Mouse (Mus musculus) right cerebral cortex, postnatal 36 days (tissue): Measurements from ENCODE around the gene Dhx40.
A peak's percentile ranks its signal among the peaks of the same experiment; 100 is the strongest.

Source experiments
- DNase-seq, 2 experiments: peaks; one replicate each; pipeline ENCODE4 v3.0.0; 2022; ENCODE audit warnings: low spot score in 2 of 2, mixed read lengths in 1 of 2

Dhx40 gene

DNA sequence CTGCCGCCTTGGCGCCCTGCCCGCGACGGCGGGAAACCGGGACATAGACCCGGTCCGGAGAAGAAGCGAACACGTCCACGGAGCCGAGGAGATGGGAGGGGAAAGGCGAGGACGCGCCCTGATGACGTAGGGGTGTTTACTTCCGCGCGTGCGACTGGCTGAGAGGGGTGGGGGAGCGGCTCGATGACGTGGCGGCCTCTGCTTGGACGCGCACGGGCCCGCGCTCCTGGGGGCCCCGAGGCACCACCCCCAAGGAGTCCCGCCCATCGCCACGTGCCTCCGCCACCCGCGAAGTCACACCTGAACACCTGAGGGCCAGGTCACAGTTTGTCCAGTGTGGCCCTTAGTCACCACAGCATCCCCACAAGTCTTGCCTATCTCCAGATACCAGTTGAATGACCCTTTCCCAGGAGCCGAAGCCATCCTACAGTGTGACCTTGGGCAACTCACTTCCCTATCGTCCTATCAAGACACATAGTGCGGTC is at the start of gene Dhx40:
TSS of gene Dhx40 (minus strand) at position 242 of the 485 bp plus-strand sequence.
- DNase-seq: peak; percentile 91 to 93

DNA sequence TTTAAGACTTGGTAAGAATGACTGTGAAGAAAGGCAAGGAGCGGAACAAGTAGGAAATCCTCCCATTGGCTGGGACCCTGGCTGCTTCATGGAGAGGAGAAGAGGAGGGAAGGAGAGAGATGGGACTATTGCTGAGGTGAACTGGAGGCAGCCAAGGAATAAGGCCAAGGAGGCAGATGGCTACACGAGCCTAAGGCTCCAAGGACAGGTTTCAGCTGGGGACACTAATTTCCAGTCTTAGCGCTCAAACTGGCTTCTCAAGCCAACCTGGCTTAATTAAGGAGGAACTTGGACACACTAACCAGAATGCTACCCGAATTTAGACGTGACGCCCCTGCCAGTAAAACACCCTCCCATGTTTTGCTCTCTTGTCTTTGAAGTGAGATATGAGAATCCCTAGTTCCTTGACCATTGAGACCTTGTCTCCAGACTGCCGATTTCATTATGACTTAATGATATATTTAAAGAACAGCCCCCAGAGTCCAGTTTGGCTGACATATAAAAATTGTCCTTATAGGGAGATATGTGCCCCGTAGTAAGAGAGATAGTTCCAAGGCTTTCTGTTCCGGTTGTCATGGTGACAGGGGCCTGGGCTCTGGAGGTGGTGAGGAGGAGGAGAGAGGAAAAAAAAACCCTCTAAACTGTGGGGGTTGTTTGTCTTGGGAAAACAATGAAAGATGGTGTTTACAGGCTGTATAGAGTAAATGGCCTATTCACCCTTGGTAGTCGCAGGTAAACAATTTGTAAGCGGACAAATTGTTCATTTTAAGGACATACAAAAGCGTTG is 48.3 kb upstream of the Dhx40 start:
- DNase-seq: peak in 1 of 2 experiments; percentile 26

DNA sequence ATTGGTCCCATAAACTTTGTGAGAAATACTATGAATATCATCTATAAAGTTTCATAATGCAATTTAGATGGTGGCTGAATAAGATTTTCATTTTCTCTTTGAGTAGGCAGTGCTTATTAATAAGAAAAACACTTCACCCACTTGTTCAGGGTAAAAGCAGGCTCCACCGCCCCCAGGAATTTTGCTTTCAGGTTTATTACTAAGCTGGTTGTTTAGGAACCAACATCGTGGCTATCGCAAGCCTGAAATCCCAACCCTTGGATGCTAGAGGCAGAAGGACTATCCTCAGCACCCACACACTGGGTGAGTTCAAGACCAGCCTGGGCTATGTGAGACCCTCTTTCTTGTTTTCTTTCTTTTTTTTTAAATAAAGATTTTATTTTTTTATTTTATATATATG is 45.5 kb upstream of the Dhx40 start:
- peak in 1 of 2 experiments; percentile 34 for DNase-seq

DNA sequence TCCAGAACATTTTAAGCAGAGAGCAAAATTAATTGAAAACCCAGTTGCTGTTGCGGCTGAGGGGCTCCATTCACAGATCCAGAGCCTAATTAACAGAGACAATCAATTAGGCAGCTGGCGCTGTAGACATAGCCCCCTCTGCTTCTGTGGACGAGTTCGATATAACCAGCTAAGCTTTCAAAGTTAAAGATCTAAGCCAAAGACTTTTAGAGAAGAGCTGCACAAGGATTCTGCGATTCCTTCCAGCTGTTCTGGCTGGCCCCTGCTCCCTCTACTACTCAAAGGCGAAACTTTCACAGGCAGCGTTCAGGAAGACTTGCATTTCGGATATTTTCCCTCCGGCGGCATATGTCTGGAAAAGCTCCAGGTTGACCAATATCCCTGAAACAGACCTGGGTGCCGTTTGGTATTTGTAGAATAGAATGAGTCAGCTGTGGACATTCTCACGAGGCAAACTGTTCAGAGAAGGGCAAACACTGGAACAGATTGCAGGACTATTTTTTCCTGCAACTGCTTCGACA is 45.0 kb upstream of the Dhx40 start:
- DNase-seq: no peak

GRCm38 (mm10) chr11:86851714-86852533 is 44.4 kb upstream of the Dhx40 start:
- DNase-seq: no peak

- DNase-seq: no peak
Measured at GRCm38 (mm10) chr11:86851234-86851671, 43.7 kb upstream of the Dhx40 start.

GRCm38 (mm10) chr11:86843831-86844230 is 36.3 kb upstream of the Dhx40 start:
- no peak for DNase-seq

GRCm38 (mm10) chr11:86841261-86841660 is 33.7 kb upstream of the Dhx40 start:
- no peak for DNase-seq

DNA sequence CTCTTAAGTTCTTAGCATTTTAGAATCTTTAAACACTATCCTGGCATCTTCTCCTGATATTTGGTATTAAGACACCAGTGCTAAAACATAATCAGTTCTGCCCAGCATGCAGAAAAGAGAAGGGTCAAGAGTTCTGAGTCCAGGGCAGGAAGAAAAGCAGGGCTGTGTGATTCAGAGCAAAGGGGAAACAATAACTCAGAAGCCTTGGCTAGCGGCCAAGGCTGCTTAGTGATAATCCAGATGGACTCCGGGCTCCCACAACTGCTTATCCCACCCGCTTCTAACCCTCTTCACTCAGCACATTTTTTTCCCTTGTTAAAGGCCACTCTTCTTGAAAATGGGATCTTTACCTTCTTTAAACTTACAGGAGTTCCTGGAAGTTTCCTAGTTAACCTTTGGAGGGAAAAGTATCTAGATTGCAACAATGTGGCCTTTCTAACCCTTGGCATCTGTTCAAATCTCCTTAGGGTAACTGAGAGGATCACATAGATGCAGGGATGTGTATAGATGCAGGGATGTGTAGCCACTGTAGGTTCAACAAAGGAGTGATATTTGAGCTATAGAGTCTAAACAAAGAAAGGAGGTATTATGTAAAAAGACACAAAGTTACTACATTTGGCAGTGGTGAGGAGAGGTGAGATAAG is 33.1 kb upstream of the Dhx40 start:
- no peak for DNase-seq

- no peak for DNase-seq
Measured at GRCm38 (mm10) chr11:86839716-86840447, 32.3 kb upstream of the Dhx40 start.

DNA sequence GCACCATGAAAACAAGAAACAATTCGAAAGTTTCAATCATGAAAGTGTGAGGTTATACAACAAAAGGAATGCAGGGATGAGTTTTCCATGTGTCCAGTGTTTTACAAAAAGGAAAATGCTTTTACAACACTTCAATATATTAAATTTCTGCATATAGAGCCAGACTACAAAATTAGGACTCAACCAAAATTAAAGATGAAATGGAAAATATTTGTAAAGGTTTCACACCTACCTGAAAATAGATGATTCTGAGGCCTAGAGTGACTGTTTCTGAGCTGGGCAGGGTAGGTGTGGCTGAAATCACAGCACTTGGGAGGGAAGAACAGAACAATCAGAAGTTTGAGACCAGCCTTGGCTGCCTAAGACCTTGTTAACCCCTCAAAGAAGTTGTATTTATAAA is 31.2 kb upstream of the Dhx40 start:
- no peak for DNase-seq

- no peak for DNase-seq
Measured at GRCm38 (mm10) chr11:86836366-86836765, 28.8 kb upstream of the Dhx40 start.

DNA sequence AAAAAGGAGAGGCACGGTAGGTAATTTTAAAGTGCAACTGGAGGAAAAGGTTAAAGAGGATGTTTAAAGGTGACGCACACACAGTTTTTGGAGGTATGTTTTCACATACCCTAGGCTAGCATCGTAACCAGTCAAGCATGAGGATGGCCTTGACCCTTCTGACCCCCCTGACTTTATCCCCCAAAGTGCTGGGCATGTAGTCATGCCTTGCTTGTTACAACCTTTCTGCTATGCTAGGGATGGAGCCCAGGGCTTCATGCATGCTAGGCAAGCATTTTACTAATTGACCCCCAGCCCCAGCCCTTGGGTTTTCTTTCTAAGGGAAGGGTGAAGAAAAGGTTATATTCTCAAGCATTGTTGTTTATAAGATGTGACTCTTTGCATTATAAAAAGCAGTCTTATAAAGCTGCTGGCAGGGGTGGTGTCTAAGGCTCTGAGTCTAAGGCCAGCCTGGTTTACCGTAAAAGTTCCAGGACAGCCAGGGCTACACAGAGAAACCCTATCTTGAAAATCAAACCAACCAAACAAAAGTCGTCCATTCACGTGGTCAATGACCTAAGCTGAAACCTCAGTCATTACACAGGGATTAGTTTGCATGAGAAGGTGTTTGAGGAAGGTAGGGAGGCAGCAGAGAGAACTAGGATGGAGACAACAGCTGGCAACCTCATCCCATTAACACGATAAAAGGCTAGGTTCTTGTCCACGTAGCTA is 27.2 kb upstream of the Dhx40 start:
- DNase-seq: no peak

DNA sequence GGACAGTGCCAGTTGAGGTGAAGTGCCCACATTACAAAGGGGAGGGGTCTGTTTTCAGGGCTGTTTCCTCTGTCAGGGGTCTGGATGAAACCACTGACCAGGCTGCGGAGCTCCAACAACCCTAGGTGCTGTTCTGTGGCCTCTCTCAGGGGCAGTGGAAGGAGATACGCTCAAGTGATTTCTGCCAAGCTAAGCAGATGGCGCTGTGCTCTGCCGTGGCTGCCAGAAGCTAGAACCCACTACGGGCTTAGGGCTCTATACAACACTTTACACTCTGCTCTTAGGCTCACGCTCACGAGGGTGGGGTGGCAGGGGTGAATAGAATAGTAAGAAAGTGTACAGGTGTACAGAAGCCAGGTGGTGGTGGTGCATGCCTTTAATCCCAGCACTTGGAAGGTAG is 26.5 kb upstream of the Dhx40 start:
- no peak for DNase-seq

GRCm38 (mm10) chr11:86833153-86833552 is 25.6 kb upstream of the Dhx40 start:
- no peak for DNase-seq

- no peak for DNase-seq
Measured at GRCm38 (mm10) chr11:86828396-86828795, 20.9 kb upstream of the Dhx40 start.

- DNase-seq: no peak
Measured at GRCm38 (mm10) chr11:86827476-86828245, 20.1 kb upstream of the Dhx40 start.

DNA sequence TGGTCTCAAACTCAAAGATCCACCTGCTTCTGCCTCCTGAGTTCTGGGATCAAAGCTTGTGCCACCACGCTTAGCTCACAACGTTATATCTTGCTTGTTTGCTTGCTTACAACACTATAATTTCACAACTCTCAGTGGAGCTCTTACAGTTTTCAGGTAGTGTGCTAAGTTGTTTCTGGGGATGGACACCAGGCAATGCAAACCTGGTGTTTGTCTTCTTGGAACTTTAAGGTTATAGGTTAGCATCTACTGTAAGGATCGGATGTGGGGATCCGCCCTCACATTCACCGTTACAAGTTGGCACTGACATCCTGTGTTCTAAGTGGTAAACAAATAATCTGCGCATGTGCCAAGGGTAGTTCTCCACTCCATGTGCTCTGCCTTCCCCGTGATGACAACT is 16.9 kb upstream of the Dhx40 start:
- no peak for DNase-seq

- DNase-seq: no peak
Measured at GRCm38 (mm10) chr11:86822531-86822930, 15.0 kb upstream of the Dhx40 start.

DNA sequence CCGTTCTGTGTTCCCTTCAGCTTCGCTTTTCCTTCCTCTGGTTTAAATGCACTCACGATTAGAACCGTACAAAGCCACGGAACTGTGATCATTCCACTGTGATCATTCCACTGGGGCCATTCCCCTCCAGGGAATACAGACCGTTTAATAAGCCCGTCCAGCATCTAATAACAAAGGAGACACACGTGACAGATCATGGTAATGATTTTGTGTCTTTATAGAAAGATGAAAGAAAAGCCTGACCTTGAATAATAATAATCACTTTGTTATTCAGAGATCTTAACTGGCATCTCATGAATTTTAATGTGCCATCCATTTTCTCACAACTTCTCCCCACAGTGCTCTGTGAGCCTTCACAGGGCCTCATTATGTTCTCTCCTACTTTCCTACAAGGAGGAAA is 12.0 kb upstream of the Dhx40 start:
- DNase-seq: no peak
